Mouse (Mus musculus) G1E (cell line): Measurements from ENCODE around the gene Ggt6.

Experiments used
- CTCF ChIP-seq: IDR thresholded peaks from 2 replicates; pipeline ENCODE4 v1.5.1; 2012; ENCODE audit warnings: low read depth, low read length, inconsistent platforms, mixed read lengths
- POLR2AphosphoS5 ChIP-seq: IDR thresholded peaks from 2 replicates; pipeline ENCODE4 v1.6.1; 2012; ENCODE audit warnings: low read depth, low read length, inconsistent platforms; ENCODE audit not compliant: insufficient replicate concordance
- TAL1 ChIP-seq: conservative IDR thresholded peaks from 2 replicates; pipeline ENCODE4 v1.6.1; 2012; ENCODE audit warnings: low read depth, low read length, inconsistent platforms, mixed read lengths

- no peak for TF ChIP-seq CTCF
- TF ChIP-seq POLR2AphosphoS5, result no peak
- TF ChIP-seq TAL1, result no peak
Measured at GRCm38 (mm10) chr11:72436756-72437650, 1.7 kb downstream of the Ggt6 start.
